Mouse (Mus musculus): ENCODE results near the gene Prdm12. TPM values are rescaled to one million over a fixed set of nuclear protein-coding genes. Genes with fewer than 3 reads are reported as not detected.

The Prdm12 gene
- total RNA-seq, 1 experiment from 2014 or later = not detected

Small RNAs within 50 kb of the gene (microRNA-seq; reads per million reads assigned to microRNA genes)
- 0.43 to 1.1 reads per million in 2 experiments for gene Mir6998

Other genes starting within 250 kb of the Prdm12 start
- 46.9 and 410 TPM in 2 replicates for gene Ass1, start 169.8 kb upstream of the Prdm12 start, total RNA-seq (2021)
- 49.9 and 54.4 TPM in 2 replicates for gene Fubp3, start 67.4 kb upstream of the Prdm12 start, total RNA-seq (2021)
- 22.8 and 25.3 TPM in 2 replicates for gene Exosc2, start 30.7 kb downstream of the Prdm12 start, total RNA-seq (2021)
- gene Abl1, start 48.3 kb downstream of the Prdm12 start, total RNA-seq (2021) = 57.5 and 67.3 TPM in 2 replicates
- 0.19 TPM in 1 of 2 replicates, not detected in the other for gene Qrfp, start 170.5 kb downstream of the Prdm12 start, total RNA-seq (2021)
- 0.07 and 0.38 TPM in 2 replicates for gene Fibcd1, start 206.0 kb downstream of the Prdm12 start, total RNA-seq (2021)
- gene Lamc3, start 247.3 kb downstream of the Prdm12 start, total RNA-seq (2021) = 14.4 and 14.9 TPM in 2 replicates